Mouse (Mus musculus) layer of hippocampus, adult 11-12 months (tissue): ENCODE results near the gene Tnc.
"Not testable (repeated sequence)": the region's sequence is repeated elsewhere in the genome, so short reads cannot be mapped to it uniquely, and the experiment has no call there.

Experiments used
- DNase-seq: peaks from one replicate; pipeline ENCODE4 v3.0.0; 2022; ENCODE audit warnings: low spot score

The Tnc gene

DNA sequence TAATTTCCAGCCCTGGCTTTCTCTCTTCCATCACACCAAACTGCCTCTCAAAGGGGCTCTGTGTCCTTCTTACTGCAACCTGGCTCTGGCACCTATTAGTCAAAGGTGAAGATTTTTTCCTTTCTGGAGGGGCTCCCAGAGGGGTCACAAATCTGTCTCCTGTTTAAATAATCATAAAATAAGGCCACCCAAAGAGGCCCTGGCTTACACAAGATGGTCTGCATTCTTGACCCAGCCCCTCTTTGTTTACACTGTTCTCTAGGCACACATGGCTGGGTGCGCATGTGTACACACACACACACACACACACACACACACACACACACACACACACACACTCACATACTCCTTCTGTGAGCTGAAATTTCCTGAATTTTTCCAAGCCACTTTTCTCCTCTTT lies 83.4 kb downstream of the Tnc start:
- DNase-seq: no peak

DNA sequence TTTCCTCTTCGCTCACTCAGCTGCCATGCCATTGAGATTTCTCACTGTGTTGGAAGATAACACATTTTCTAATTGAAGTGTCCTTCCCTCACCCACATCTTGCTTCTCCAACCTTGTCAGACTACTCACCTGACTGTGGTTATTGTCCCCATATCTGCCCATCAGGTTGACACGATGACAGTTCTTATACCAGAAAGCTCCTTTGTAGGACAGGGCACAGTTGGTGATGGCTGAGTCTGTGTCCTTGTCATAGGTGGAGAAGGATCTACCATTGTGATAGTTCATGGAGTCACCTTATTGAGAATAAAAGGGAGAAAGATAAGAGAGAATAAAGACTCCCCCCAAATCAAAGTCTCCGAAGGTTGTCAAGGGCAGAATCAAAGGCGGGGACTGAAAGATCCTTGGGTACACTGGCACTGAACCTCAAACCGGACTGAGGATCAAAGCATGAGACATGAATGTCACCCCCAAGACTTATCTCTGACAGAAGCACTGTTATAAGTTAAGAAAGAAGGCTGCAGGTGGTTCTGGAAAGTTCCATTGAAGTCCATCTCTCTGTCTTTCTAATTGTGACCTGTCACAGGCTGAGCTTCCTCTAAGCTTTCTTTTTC lies 84.9 kb downstream of the Tnc start:
- no peak for DNase-seq

DNA sequence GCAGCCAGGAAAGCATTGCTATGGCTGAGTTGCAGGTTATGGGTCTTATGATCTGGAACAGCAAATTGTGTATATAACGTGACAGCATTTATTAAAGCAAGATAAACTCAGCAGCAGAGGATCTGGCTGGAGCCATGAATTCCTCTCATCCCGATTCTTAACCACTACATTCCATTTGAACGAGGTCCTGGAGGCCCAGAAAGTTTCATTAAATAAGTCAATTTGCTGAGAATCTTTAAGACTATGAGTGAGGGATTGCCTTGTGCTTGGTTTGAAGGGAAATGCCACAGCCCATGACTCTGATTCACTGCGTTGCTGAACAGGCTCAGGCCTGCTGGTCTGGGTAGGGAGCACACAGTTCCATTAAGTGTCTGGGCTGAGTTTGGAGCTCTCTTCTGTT lies 88.2 kb downstream of the Tnc start:
- DNase-seq: no peak

DNA sequence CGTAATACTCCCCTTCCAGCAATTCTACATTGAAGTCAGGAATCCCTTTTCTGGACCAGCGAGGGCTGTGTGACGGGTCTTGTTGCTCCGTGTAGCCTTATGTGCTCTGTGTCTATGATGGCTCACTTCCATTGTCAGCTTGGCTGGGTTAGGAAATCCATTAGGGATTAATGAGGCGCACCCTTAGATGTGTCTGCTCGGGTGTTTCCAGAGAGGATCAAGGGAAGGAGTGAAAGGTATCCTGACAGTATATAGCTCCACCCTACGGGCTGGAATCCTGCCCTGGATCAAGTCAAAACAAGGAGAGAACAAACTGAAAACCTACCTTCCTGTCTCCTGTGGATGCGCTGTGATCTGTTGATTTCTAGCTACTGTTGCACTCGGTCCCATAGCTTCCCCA lies 96.8 kb downstream of the Tnc start:
- no peak for DNase-seq

DNA sequence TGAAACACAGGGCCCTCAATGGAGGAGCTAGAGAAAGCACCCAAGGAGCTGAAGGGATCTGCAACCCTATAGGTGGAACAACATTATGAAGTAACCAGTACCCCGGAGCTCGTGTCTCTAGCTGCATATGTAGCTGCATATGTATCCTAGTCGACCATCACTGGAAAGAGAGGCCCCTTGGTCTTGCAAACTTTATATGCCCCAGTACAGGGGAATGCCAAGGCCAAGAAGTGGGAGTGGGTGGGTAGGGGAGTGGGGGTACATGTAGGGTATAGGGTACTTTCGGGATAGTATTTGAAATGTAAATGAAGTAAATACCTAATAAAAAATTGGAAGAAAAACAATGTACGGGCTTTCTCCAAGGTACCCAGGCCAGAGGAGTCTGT lies 98.1 kb downstream of the Tnc start:
- DNase-seq: not testable (repeated sequence)

DNA sequence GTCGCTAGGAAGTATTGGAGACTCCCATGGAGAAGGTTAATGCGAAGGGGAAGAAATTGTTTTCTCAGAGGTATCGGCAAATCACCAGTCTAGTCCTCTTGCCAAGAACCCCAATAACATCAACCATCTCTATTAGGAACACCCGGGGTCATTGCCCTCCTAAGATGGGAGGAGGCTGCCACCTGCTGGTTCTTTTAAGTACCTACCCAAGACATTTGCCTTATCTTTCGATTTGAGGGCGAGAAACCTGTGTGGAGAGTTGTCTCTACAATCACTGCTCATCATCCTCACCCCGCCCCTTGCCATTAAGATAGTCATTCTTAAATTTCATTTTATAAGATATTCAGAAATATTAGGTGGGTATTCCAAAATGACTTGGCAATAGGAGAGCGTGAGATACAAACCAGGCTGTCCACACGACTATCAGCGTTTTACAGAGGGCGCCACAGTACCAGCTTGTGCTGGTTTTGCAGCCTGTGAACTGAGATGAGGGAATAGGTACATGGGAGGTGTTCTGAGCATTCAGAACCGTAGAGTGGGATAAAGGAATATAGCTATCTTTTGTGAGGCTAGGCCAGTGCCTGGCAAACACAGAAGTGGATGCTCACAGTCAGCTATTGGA lies 98.6 kb downstream of the Tnc start:
- peak; percentile 70 for DNase-seq

DNA sequence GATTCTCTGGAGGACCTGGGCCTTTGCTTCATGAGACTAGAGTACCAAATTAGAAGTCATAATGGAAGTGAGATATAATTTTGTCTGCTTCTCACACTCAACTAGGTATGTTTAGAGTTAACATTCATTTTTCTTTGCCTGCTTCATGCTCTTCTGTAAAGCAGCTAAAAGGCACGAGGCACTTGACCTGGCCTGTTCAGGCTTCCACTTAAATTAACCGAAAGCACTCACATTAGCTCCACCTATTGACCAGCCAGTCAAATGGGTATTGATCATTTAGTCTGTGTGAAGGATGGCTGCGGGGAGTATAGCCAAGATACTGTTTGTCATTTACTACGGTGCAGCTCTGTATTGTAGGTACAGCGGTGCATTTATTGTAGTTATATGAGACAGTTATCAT lies 103.0 kb downstream of the Tnc start:
- no peak for DNase-seq

DNA sequence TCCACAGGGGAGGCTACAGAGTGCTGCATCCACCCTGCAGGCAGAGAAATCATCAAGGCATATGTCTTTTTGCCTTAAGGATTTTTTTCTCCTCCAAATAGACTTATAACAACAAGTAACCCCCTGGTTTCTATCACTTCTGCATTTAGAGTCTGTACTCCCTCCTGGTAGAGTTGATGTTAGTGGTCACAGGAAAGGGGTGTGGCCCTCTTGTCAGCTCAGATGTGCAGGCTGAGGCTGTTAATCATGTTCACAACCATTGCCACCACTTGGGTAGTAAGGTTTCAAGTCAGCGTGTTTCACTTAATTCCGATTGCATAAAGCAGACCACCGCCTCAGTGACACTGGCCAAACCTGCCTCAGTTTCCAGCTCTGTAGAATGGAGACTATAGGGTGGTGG lies 103.9 kb downstream of the Tnc start:
- no peak for DNase-seq

DNA sequence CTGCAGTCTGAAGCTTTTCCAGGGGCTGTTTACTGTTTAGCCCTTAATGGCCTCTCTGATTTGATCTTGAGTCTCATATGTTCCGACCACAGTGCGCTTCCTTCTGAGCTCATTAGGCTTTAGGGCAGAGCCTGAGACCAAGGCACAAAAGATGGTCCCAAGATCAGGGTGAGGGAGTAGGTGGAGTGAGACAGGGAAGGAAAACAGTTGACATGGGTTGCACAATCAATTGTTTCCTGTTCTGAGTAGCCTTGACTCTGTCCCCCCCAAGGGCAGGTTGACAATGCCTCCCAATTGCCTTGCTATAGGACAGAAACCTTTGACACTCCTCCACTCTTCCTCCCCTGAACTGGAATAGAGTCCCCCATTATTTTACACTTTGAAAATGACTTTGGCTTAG lies 105.4 kb downstream of the Tnc start:
- no peak for DNase-seq

DNA sequence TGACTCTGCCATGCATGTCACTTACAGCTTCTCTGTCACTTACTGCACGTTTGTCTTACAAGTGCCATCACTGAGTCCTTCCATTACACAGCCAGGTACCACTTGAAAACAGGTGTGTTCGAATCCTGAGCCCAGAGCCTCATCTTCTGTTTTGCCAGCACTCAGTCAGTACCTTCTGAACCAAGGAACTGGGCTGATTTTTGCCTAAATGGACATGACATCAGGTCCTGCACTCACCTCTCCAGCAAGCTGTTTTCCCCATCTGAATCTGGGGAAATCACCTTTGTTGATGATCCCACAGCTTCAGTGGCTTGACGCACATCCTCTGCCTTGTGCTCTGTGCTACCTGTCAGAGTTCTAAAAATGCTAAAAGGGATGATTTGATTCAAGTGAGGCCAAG lies 107.4 kb downstream of the Tnc start:
- DNase-seq: no peak

DNA sequence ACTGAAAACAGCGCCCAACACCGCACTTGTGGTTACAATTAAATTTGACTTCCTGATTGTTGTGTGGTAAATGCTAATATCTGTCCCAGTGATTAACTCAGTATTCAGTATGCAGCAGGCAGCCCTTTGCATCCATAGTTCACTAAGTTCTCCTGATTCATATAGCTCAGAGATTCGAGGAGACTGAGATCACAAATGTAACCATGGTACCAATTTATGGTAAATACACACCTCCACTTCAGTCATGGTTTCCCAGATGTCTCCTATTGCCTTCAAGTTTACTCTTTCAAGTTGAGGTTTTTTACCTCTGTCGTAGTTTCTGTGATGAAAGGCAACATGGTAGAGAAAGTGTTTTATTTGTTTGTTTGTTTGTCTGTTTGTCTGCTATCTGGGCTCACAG lies 110.9 kb downstream of the Tnc start:
- DNase-seq: no peak

DNA sequence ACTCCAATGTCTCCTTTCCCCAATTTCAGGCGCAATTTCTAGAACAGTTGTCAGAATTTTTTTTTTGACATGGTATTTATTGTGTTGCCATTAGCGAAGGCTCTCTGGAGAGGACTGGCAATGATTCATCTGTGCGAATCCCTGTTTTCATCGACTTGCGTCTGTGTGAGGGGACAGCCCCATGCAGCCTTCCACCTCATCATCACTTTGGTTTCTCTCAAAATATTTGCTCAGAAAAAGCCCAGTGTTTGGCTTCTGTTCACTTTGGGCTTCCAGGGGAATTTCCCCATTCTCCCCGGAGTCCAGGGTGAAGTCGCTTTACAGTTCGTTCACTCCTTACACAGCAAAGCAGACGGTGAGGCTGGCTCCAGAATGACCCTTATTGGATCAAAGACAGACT lies 111.5 kb downstream of the Tnc start:
- no peak for DNase-seq

DNA sequence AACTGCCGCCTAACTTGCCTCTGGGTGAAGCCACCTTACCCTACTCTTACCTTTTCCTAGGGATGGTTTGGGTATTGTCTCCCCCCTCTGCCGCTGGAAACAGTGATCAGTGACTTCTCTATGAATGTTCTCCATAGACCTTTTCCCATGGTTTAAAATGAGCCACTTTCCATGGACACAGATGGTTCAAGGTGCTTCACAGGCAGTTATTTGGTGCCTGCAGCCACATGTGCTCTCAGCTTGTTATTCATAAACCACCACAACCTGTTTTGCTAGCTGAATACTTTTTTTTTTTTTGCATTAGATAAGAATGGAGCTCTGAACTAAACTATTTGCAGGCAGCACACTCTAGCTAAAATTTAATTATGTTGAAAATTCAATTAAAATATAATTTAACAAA lies 116.0 kb downstream of the Tnc start:
- no peak for DNase-seq

DNA sequence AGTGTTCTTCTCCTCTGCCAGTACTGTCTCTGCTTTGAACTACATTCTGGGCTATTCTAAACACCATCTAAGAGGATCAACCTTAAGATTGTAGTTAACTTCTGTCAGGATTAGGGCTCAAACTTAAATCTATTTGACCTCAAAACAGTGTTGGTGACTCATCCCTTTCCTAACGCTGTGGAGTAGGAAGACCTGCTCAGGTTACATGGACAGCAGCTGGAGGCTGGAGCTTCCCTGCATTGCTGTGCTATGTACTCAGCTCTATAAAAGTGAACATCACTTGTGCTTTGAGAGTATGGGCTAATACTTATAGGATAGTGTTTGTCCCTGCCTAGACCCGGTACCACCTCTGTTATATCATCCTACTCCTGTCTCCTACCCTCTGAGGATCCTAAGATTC lies 117.3 kb downstream of the Tnc start:
- no peak for DNase-seq

DNA sequence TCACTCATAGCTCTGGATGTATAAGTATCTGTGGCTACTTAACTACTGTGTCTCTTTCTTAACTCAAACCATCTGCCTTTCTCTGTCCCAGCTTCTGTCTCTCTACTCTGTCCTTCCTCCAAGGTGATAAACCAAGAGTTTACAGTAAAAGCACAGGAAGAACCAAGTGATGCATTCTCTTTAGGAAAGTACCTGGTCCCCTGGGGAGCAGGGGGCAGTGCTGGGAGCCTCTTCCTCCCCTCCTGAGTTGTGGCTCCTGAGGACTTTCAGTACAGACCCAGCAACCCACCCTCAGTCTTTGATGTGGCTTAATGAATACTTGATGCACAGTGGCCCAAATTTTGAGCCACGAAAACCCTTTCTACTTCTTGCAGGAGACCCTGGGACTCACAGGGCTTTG lies 118.6 kb downstream of the Tnc start:
- no peak for DNase-seq

DNA sequence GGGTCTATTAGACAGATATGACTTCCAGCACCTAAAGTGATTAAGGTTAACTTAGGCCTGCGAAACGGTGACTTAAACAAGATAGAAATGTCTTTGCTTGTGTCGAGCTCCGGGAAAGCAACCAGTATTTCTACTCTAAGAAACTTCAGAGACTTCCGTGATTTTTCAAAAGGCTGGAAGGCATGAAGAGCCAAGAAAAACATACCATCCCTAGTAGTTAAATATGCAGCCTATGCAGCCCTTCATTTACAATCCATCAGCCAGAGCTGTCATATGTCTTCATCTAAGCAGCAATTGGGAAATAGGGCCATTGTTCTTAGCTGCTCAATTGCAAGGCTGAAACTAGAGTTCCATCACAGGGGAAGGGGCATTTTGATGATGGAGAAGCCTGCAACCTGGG lies 129.6 kb downstream of the Tnc start:
- DNase-seq: no peak

DNA sequence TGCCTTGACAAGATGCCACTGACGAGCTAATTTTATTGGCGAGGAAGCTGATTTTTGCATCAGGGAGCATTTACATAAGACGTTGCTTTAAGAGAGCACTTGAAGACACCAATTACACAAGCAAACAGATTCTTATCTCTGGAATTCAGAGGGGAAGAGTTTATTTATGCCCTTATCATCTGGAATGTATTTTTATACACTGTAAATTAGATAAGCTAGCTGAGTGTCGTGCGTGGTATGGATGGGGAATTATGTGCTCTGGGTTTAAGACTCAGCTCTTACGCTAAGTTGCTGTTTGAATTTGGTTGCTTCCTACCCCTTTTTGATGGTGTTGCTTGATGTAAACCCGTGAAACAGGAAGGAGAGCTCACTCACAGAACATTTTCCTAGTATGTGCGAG lies 130.1 kb downstream of the Tnc start:
- DNase-seq: no peak

DNA sequence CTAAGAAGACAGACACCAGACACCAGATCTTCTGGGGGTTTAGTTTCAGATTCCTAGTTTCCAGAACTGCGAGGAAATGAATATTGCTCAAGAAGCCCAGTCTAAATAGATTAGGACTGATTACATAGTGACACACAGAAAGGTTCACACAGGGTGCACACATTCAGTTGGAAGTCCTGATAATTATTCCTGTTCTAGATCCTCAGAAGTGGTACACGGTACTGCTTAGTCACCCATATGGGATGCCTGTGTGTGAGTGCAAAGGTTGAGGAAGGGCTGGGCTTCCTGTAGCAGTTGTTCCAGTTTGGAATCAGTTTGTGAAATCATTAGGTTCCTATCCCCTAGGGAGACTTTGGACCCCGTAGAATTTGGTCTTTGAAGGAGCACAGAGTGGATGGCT lies 130.5 kb downstream of the Tnc start:
- no peak for DNase-seq
